Mouse (Mus musculus) megakaryocyte, embryonic 14.5 days (primary cell): ENCODE results near the gene Ctu1.

Experiments used
- FLI1 ChIP-seq: IDR thresholded peaks from 2 replicates; pipeline ENCODE4 v1.6.1; 2012; ENCODE audit warnings: low read length, inconsistent platforms, mixed read lengths
- GATA1 ChIP-seq: IDR thresholded peaks from 3 replicates; pipeline ENCODE4 v1.6.1; 2012; ENCODE audit warnings: mixed read lengths, low read length, inconsistent platforms, borderline replicate concordance

- TF ChIP-seq GATA1 (no peak), FLI1 (no peak)
These were observed 3.3 kb downstream of the Ctu1 start for GRCm38 (mm10) chr7:43675091-43675490.
